Mouse (Mus musculus): ENCODE results near the gene Tcf12.

DNA sequence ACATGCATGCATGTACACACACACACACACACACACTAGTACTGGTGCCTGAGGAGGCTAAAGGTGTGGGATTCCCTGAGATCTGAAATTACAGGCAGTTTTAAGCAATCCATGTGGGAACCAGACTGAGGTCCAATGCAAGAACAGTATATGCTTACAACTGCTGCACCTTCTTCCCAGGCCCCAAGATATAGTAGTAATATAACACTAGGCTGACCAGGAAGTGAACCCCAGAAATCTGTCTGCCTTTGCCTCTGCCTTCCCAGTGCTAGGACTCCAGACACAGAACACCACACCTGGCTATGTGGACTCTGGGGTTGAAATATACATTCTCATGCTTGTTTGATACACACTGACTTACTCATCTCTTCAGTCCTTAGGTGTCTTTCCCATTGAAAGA, 6.8 kb upstream of the Tcf12 start:
- TF ChIP-seq CTCF (IDR thresholded peaks at IDR 0.05; ENCODE audit: insufficient read depth, low read length) (no peak), POLR2A (IDR thresholded peaks at IDR 0.05; ENCODE audit: borderline replicate concordance, extremely low read depth, low read depth, low read length) (no peak)
